Mouse (Mus musculus) spleen, adult 2 months (tissue): Measurements from ENCODE around the gene Apoe.

Experiments
- CTCF ChIP-seq: fragments of 200-500 bp; IDR thresholded peaks from 2 replicates; pipeline ENCODE4 v1.5.1; 2011; ENCODE audit warnings: mild to moderate bottlenecking, inconsistent platforms; ENCODE audit not compliant: insufficient read depth, insufficient read length, insufficient replicate concordance; ENCODE audit errors: extremely low read depth
- POLR2A ChIP-seq: fragments of 200-500 bp; IDR thresholded peaks from 2 replicates; pipeline ENCODE4 v1.6.1; 2011; ENCODE audit warnings: low read depth, low read length, inconsistent platforms

DNA sequence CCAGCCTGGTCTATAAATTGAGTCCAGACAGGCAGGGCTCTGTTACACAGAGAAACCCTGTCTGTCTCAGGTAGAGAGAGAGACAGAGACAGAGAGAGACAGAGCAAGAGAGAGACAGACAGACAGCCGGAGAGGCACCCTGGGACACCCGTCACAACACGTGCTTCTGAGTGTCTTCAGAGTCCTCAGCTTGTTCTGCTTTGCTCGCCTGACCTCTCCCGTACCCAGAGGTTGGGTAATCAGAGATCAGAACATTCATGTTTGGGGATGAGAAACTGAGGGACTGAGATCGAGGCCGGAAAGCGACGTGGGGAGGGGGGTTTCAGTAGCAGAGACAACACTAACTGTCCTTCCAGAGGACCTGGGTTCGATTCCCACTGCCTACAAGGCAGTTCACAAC lies 23.2 kb downstream of the Apoe start:
- TF ChIP-seq CTCF (no peak), POLR2A (no peak)
